Mouse (Mus musculus): ENCODE data around the gene Papln.

The Papln gene

DNA sequence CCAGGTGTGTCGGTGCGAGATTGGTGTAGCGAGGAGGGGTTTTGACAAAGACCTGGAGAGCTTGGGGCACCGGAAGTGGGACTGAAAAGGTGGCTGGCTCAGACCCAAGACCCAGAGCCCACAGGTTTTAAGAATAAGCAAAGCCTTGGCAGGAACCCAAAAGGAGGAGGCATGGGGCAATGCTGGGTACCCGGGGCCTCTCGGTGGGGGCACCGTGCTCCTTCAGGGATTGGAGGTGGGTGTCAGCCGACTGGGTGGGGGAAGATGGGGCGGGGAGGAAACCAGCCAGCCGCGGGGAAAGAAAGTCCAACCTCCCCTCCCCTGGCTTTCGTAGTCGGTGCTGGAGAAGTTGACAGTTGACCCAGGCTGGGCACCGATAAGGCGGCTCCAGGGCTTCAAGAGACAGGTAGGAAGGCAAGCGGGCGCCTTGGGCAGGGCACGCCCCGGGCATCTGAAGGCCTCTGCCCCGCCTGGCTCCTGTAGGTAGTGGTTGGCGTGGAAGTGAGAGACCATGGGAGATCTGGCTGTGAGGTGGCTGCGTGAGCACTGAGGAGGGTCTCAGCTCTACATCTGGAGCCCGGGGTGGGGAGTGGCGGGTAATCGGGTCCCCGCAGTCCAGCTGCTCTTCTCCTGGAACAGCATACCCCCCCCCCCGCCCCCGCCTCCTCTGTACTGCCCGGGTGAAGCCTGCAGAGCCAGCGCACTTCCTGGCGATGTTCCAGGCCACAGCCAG is at the start of gene Papln:
Gene Papln, plus strand, starts transcription at position 324 of the 733 bp plus-strand sequence.
- DNase-seq (ENCODE audit: low read depth in 1 of 2, low spot score in 2 of 2), result no peak

GRCm38 (mm10) chr12:83713749-83714148 is 49.7 kb upstream of the Papln start:
- no peak for DNase-seq (ENCODE audit: low read depth in 1 of 2, low spot score in 2 of 2)

GRCm38 (mm10) chr12:83716416-83717184 is 46.8 kb upstream of the Papln start:
- DNase-seq (ENCODE audit: low read depth in 1 of 2, low spot score in 2 of 2), result no peak

DNA sequence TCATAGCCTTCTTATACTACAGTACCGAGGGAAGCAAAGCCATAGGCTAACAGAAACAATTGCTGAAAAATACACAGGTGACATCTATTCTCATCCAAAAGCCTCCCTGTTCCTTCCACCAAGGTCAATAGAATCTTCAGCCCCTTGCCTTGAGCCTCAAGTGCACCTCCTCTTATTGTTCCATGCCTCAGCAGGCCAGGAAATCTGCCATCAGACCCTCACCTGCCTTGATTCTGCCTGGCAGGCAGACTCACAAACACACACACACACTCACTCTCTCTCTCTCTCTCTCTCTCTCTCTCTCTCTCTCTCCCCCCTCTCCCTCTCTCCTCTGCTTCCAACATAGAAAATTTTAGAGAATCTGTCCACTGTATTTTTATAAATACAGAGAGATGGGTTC is 44.0 kb upstream of the Papln start:
- no peak for DNase-seq (ENCODE audit: low read depth in 1 of 2, low spot score in 2 of 2)

GRCm38 (mm10) chr12:83721281-83721680 is 42.2 kb upstream of the Papln start:
- DNase-seq (ENCODE audit: low read depth in 1 of 2, low spot score in 2 of 2), result no peak

DNA sequence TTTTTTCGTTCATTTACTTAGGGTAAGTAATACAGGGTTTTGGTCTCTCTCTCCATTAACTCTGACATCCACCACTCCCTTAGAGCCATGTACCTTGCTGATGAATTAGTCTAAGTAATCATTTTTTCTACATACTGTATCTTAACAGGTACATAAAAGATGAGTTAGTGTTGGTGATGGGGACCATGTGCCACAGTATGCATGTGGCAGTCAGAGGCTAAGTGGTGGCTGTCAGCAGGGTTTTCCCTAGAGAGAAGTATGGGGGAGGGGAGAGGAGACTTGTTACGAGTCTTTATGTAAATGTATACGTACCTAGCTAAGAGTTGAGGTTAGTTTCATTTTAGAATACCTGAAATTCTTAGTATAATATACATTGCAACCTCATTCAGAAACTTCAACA is 40.4 kb upstream of the Papln start:
- no peak for DNase-seq (ENCODE audit: low read depth in 1 of 2, low spot score in 2 of 2)

DNA sequence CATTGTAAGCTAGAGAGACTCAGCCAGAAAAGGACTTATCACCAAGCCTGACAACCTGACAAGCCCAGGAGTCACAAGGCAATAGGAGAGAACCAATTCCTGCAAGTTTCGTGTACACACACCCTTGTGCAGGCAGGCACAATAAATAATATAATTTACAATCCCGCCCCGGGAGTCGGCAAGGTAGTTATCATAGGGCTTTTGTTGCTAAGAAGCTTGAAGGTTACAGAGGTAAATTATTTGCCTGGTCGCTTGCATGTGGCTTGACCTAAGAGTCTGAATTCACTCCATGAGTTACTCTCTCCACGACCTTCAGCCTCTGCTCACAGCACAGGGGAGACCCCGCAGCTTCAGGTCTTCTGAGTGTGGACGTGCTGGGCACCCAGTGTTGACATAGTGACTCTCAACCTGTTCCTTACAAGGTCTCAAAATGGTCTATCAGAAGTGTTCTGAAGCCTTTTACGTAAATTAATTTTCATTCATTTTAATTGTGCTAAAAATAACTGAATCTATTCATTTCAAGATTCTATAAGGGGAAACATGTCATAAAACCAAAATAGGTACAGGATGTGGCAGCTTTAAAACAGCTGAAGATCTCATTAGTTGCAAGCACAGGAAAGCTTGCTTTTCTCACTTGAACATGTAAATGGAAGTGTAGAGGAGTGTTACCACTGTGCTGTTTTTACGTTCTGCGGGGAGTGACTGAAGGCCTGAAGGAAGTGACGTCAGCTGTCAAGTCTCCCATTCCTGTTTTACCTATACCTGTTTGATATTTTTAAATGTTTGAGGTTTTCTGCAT is 36.7 kb upstream of the Papln start:
- no peak for DNase-seq (ENCODE audit: low read depth in 1 of 2, low spot score in 2 of 2)

GRCm38 (mm10) chr12:83732225-83732624 is 31.2 kb upstream of the Papln start:
- no peak for DNase-seq (ENCODE audit: low read depth in 1 of 2, low spot score in 2 of 2)

DNA sequence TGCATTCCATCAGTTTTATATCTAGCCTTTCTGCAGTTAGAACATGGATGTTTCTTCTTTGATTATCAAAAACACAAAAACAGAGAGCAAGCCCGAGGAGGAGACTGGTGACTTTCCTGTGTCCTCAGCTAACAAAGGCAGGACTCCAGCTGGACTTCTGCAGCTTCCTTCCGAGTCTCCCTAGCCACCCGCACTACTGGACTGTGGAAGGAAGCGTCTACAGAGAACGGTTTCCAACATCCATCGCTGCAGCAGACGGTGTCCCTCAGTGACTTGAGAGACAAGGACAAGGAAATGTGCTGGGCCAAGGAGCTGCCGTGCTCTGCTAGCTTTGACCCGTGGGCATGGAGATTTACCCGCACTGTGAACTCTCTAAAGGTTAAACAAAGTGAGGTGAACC is 29.4 kb upstream of the Papln start:
- no peak for DNase-seq (ENCODE audit: low read depth in 1 of 2, low spot score in 2 of 2)

GRCm38 (mm10) chr12:83736236-83736635 is 27.2 kb upstream of the Papln start:
- DNase-seq (ENCODE audit: low read depth in 1 of 2, low spot score in 2 of 2), result no peak

GRCm38 (mm10) chr12:83738651-83739050 is 24.8 kb upstream of the Papln start:
- DNase-seq (ENCODE audit: low read depth in 1 of 2, low spot score in 2 of 2), result no peak

DNA sequence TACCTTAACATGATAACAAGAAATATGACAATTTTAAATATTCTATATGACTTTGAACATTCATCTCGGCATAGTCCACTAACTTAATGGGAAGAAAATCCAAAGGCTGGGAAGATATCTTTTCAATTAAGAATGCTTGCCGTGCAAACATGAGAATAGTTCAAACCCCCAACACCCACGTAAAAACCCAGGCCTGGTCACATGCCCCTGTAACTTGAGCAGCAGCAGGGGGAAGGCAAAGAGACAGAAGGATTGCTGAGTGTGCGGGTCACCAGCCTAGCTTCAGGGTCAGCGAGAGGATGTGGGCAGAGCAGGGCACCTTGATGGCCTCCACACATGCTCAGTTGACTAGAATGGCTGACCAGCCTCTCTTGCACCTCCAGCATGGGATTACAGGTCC is 21.7 kb upstream of the Papln start:
- no peak for DNase-seq (ENCODE audit: low read depth in 1 of 2, low spot score in 2 of 2)

- DNase-seq (ENCODE audit: low read depth in 1 of 2, low spot score in 2 of 2), result no peak
These were observed 20.6 kb upstream of the Papln start for GRCm38 (mm10) chr12:83742834-83743233.

DNA sequence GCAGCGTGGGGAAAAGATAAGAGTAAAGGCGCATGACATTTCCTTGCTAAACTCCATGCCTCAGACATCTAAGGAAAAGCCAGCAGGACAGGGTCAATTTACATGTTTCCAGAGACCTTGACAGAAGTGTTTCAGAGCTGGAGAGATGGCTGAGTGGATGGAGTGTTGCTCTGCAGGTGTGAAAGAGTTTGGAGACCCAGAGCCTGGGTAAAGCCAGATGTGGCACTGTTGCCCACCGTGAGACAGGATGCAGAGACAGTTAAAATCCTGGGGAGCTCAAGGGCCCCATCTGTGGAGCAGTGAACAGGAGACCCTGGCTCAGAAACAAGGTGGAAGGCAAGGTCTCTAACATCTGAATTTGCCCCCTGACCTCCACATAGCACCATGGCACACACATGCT is 19.7 kb upstream of the Papln start:
- DNase-seq (ENCODE audit: low read depth in 1 of 2, low spot score in 2 of 2), result no peak

DNA sequence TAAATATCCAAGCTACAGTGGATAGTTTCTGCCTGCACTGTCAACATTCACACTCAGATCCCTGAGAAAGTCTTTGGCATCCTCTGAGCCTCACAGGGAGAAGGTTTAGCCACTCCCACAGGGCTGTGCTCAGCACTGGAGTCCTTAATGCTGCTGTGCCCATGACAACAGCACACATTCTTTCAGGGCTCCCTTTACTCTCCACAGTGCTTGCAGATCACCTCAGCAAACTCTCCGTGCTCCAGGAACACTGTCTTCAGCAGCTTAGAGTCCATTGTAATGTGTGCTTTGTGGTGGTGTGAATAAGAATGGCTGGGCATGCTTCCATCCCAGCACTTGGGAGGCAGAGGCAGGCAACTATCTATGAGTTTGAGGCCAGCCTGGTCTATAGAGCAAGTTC is 14.2 kb upstream of the Papln start:
- DNase-seq (ENCODE audit: low read depth in 1 of 2, low spot score in 2 of 2), result no peak

- DNase-seq (ENCODE audit: low read depth in 1 of 2, low spot score in 2 of 2), result no peak
These were observed 10.9 kb upstream of the Papln start for GRCm38 (mm10) chr12:83752495-83752894.

- no peak for DNase-seq (ENCODE audit: low read depth in 1 of 2, low spot score in 2 of 2)
These were observed 4.7 kb upstream of the Papln start for GRCm38 (mm10) chr12:83758735-83759134.

DNA sequence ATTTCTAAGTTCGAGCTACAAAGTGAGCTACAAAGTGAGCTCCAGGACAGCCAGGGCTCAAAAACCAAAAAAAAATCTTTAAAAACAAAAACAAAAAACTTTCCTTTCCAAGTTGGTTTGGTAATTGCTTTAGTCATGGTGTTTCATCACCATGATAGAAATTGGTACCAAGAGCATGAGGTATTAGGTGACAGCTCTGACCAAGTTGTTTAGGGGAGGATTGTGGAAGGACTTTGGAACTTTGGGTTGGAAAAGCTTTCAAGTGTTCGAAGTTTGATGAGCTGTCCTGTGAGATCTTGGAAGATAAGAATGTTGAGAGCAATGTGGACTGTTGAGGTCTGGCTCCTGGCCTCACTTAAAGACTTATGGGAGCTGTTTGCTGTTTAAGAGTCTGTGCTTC is 3.2 kb upstream of the Papln start:
- DNase-seq (ENCODE audit: low read depth in 1 of 2, low spot score in 2 of 2), result no peak

- no peak for DNase-seq (ENCODE audit: low read depth in 1 of 2, low spot score in 2 of 2)
These were observed 728 bp upstream of the Papln start for GRCm38 (mm10) chr12:83762706-83763105.

DNA sequence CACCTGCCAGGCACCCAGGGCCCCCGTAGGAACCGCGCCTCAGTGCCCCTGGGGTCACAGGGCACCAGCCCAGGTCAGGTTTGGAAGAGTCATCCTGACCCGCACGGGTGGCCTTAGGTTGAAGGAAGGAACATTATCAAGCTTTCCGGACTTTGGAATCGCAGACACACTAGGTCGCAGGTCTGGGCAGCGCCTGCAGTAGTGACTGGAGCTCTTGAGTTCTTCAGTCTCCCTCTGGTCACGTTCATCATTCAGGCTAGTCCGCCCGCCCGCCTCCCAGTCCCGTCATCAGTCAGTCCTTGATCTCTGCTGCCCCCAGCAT is 571 bp downstream of the Papln start:
- DNase-seq (ENCODE audit: low read depth in 1 of 2, low spot score in 2 of 2), result no peak

DNA sequence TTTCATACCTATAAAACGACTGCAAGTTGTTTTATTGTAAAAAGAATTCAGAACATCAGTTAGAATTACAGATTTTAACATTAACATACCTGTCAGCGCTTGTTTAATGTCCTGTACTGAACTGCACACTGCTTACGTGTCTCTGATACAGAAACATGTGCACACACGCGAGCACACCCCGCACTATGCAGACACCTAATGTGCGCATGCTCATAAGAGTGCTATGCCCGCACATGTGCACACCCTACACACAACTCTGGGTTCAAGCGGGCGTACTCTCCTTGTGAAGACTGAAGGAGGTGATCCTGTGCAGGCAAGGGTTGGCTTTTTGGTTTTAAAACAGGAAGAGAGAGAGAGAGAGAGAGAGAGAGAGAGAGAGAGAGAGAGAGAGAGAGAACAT is 1.1 kb downstream of the Papln start:
- DNase-seq (ENCODE audit: low read depth in 1 of 2, low spot score in 2 of 2), result no peak

DNA sequence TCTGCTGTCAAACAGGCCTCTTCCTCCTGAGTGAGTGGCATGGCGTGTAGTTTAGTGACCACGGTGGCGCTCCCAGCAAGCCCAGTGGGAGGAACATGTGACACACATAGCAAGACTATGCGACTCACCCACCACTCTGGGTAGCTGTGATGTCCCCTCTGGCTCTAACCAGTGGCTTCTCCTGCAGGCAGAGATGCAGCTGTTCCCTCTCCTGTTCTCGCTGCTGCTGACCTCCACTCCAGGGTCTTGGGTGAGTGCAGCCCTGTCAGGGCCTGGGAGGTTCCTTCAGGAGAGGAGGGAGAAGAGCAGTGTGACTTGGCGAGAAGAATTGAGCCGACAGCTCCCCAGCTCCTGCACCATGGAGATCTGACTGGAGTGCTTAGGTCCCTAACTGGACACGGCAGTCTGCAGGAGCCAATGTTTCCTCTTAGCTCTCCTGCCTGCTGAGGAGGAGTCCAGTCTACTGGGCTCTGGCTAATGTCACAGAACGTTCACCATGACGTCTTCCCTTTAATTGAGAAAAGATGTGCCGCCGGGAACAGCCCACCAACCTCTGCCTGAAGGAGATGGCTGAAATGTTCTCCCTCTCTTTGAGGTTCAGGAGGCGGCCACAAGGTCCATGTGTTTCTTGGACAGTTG is 2.6 kb downstream of the Papln start:
- DNase-seq (ENCODE audit: low read depth in 1 of 2, low spot score in 2 of 2), result no peak

All from monocyte, adult 2 months (primary cell).